Mouse (Mus musculus): ENCODE data around the gene Qser1. TPM values are rescaled to one million over a fixed set of nuclear protein-coding genes. Genes with fewer than 3 reads are reported as not detected.

Qser1 gene
- total RNA-seq (2023): 8.5 TPM

DNA sequence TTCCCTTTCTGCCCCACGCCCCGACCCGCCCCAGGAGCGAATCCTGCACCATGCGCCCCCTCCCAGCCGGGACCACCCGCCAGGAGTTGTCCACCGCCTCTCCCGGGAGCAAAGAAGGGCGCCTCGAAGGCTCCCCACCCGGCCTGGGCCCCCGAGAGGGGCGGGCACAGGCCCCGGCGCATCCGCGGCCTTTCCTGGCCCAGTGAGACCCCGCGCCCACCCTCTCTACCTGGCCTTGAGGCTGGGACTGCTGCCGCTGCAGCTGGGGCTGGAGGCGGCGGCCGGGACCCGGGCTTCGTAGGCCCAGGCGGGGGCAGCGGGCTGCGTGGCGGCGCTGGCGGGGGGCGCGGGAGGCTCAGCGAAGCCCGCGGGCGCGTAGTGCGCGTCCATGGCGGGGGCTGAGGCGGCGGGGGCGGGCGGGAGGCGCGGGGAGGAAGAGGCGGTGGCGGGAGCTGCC is at the start of gene Qser1:
TSS of gene Qser1 (minus strand) at position 390 of the 457 bp plus-strand sequence.

DNA sequence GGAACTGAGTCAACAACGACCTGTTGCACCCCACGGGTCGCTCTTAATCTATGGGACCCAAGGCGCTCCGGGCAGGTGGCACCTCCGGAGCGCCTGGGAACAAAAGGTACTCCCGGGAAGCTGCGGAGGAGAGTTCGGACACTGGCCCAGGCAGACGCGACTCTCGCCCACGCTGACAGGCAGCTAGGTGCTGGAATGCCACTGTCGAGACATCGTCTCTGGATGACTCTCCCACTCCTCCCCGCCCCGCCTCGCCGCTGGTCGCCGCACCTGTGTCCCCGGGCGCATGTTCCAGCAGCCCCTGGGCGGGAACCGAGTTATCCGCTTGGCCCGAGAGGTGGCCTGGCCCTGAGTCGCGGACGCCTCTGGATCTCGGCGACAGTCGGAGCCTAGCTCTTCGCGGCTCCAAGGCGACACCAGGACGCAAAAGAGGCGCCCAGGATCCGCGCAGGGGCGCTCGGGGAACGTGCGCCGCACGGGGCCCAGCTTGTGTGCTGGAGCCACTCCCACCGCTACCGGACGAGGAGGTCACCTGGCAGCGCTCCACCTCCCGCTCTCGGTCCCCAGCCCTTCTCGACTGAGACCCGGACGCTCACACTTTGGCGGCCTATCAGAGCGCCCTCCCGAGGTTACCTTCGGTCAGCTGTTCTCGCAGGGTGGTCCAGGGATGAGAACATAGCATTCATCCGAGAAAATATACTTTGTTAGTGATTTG is 32.9 kb upstream of the Qser1 start, which contains the start of gene Prrg4:
TSS of gene Prrg4 (minus strand) at position 601 of the 715 bp plus-strand sequence.

DNA sequence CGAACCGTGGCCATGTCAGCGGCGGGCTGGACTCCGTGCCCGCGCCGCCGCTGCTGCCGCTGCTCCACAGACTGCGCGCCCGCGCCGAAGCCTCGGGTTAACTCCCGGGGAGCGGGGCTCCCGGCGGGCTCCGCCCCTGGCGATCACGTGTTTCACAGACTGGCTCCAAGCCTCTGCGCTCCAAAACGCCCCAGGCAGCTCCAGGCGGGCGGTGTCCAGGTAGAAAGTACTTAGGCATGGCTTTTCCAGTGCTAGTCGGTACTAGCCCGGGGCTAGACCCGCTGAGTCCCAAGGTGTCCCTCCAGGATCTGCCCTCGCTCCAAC is 73.9 kb downstream of the Qser1 start, which contains the start of gene Depdc7:
TSS of gene Depdc7 (minus strand) at position 138 of the 324 bp plus-strand sequence.

DNA sequence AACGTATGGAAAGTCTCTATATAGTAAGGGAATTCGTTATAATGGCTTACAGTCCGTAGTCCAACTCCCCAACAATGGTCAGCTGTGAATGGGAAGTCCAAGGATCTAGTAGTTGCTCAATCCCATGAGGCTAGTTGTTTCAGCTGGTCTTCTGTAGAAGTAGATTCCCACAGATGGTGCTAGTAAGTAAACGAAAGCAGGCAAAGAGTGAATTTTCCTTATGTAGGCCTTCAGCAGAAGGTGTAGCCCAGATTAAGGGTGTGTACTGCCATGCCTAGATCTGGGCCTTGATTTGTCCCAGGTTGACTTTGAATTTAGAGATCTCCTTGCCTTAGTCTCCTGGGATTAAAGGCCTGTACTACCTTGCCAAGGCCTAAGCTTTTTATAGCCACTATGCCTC is 100.3 kb downstream of the Qser1 start, which contains the start of gene Pin1rt1:
TSS of gene Pin1rt1 (minus strand) at position 101 of the 400 bp plus-strand sequence.

DNA sequence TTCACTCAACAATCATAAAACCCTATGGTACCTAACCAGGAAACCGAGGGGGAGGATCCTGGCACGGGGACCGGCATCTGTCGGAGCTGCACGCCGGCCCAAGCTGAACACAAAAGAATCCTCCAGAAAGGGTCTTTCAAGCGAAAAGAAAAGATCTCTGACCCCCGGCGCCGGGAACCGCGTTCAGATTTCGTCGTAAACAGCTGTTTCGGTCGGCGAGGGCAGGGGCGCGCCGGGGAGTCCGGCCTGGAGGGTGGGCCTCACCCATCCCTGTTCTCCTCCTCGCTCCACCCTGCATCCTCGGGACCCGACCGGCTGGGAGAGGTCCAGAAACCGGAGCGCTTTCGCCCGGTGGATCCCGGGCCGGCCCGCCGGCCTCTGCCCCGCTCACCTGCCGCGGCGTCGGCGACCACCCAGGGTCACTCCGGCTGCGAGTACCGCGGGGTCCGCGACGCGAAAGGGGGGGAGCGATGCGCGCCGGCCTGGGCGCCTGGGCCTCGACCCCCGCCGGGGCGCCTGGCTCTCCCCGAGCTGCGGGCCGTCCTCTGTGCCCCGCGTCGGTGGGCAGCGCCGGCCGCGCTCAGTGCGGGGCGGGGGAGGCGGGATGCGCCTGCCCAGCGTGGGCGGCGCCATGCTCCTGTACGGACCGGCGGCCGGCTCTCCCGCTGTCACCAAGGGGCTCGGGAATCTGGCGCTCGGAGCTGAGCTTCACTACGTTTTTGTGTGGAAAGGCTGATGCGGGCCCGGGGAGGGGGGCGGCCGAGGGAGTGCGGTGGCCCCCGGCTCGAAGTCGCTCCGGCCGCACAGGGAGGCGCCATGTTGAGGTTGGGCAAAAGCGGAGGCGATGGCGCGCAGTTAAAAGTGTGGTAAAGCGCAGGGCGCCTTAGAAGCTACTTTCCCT is 104.7 kb downstream of the Qser1 start, which contains the start of gene Tcp11l1:
TSS of gene Tcp11l1 (minus strand) at position 585 of the 901 bp plus-strand sequence.

Other genes starting within 250 kb of the Qser1 start
- gene Cstf3, start 226.2 kb downstream of the Qser1 start, total RNA-seq (2023): 58.8 TPM
- 2.8 TPM for gene Tcp11l1, start 104.6 kb downstream of the Qser1 start, total RNA-seq (2023)
- gene Pin1rt1, start 100.4 kb downstream of the Qser1 start, total RNA-seq (2023): not detected
- not detected for gene Depdc7, start 73.9 kb downstream of the Qser1 start, total RNA-seq (2023)
- 8.9 TPM for gene Prrg4, start 33.1 kb upstream of the Qser1 start, total RNA-seq (2023)
- not detected for gene Ccdc73, start 51.0 kb upstream of the Qser1 start, total RNA-seq (2023)
- gene Eif3m, start 200.3 kb upstream of the Qser1 start, total RNA-seq (2023): 161 TPM